Mouse (Mus musculus) myocyte (in vitro differentiated cells): ENCODE data around the gene Camk2n1. TPM values are rescaled to one million over a fixed set of nuclear protein-coding genes. Genes with fewer than 3 reads are reported as not detected.
A peak's percentile ranks its signal among the peaks of the same experiment; 100 is the strongest.

Experiments
- H3K27me3 ChIP-seq: one replicate; pipeline ENCODE4 v1.6.1; 2011; ENCODE audit not compliant: control insufficient read depth, insufficient read depth, insufficient read length
- H3K36me3 ChIP-seq: one replicate; pipeline ENCODE4 v1.6.1; 2011; ENCODE audit not compliant: control insufficient read depth, insufficient read depth
- H3K4me2 ChIP-seq: one replicate; pipeline ENCODE4 v1.6.1; 2011; ENCODE audit warnings: low read depth, control low read depth
- H3K4me3 ChIP-seq: one replicate; pipeline ENCODE4 v1.5.1; 2011; ENCODE audit warnings: mild to moderate bottlenecking, control low read depth, moderate library complexity
- H3K79me2 ChIP-seq: one replicate; pipeline ENCODE4 v1.6.1; 2011; ENCODE audit not compliant: control insufficient read depth, insufficient read depth
- H3ac ChIP-seq: one replicate; pipeline ENCODE4 v1.6.1; 2011; ENCODE audit not compliant: control insufficient read depth, insufficient read length
- CEBPB ChIP-seq: IDR thresholded peaks from 2 replicates; pipeline ENCODE4 v1.6.1; 2011; ENCODE audit warnings: mild to moderate bottlenecking, moderate library complexity; ENCODE audit not compliant: poor library complexity, insufficient read depth, severe bottlenecking
- E2F4 ChIP-seq: IDR thresholded peaks from one replicate; pipeline ENCODE4 v1.6.1; 2011; ENCODE audit warnings: mild to moderate bottlenecking, control low read depth, moderate library complexity; ENCODE audit not compliant: insufficient read depth
- MAX ChIP-seq: IDR thresholded peaks from one replicate; pipeline ENCODE4 v1.6.1; 2011; ENCODE audit warnings: low read depth, mild to moderate bottlenecking, control low read depth
- MYOD1 ChIP-seq, 3 experiments: IDR thresholded peaks; one replicate each; pipeline ENCODE4 v1.6.1; 2011; ENCODE audit warnings: control low read depth in 2 of 3, low read depth in 2 of 3, mild to moderate bottlenecking in 2 of 3, moderate library complexity in 1 of 3; ENCODE audit not compliant: insufficient read length in 2 of 3, control insufficient read depth in 1 of 3
- MYOG ChIP-seq, 3 experiments: IDR thresholded peaks; one replicate each; pipeline ENCODE4 v1.6.1; 2011; ENCODE audit warnings: control low read depth in 2 of 3, low read depth in 2 of 3, mild to moderate bottlenecking in 2 of 3; ENCODE audit not compliant: insufficient read length in 2 of 3, control insufficient read depth in 1 of 3, insufficient read depth in 1 of 3
- POLR2A ChIP-seq: IDR thresholded peaks from one replicate; pipeline ENCODE4 v1.6.1; 2011; ENCODE audit warnings: low read depth, mild to moderate bottlenecking, control low read depth, moderate library complexity; ENCODE audit not compliant: insufficient read length
- POLR2AphosphoS2 ChIP-seq: IDR thresholded peaks from one replicate; pipeline ENCODE4 v1.6.1; 2011; ENCODE audit warnings: low read depth, control low read depth; ENCODE audit not compliant: insufficient read length
- REST ChIP-seq: IDR thresholded peaks from one replicate; pipeline ENCODE4 v1.6.1; 2011; ENCODE audit warnings: mild to moderate bottlenecking, control low read depth, moderate library complexity; ENCODE audit not compliant: insufficient read depth, insufficient read length
- SRF ChIP-seq: IDR thresholded peaks from one replicate; pipeline ENCODE4 v1.6.1; 2011; ENCODE audit warnings: low read depth; ENCODE audit not compliant: control insufficient read depth, insufficient read length
- TCF12 ChIP-seq: IDR thresholded peaks from one replicate; pipeline ENCODE4 v1.6.1; 2011; ENCODE audit warnings: mild to moderate bottlenecking, control low read depth; ENCODE audit not compliant: poor library complexity, insufficient read depth, severe bottlenecking
- TCF3 ChIP-seq: IDR thresholded peaks from one replicate; pipeline ENCODE4 v1.6.1; 2011; ENCODE audit warnings: low read depth, control low read depth; ENCODE audit not compliant: insufficient read length
- USF1 ChIP-seq: IDR thresholded peaks from one replicate; pipeline ENCODE4 v1.6.1; 2011; ENCODE audit warnings: low read depth, mild to moderate bottlenecking, control low read depth, moderate library complexity
- polyA plus RNA-seq: library from polyadenylated mRNA; unstranded; fragments of >200 nt; fragmentation: generic; extraction: Trizol; gene quantifications from one replicate; pipeline ENCODE4 v1.2.1, GENCODE M21; 2012; ENCODE audit warnings: missing spikeins

Camk2n1 gene
- polyA plus RNA-seq, 1 experiment, result 0.48 TPM

DNA sequence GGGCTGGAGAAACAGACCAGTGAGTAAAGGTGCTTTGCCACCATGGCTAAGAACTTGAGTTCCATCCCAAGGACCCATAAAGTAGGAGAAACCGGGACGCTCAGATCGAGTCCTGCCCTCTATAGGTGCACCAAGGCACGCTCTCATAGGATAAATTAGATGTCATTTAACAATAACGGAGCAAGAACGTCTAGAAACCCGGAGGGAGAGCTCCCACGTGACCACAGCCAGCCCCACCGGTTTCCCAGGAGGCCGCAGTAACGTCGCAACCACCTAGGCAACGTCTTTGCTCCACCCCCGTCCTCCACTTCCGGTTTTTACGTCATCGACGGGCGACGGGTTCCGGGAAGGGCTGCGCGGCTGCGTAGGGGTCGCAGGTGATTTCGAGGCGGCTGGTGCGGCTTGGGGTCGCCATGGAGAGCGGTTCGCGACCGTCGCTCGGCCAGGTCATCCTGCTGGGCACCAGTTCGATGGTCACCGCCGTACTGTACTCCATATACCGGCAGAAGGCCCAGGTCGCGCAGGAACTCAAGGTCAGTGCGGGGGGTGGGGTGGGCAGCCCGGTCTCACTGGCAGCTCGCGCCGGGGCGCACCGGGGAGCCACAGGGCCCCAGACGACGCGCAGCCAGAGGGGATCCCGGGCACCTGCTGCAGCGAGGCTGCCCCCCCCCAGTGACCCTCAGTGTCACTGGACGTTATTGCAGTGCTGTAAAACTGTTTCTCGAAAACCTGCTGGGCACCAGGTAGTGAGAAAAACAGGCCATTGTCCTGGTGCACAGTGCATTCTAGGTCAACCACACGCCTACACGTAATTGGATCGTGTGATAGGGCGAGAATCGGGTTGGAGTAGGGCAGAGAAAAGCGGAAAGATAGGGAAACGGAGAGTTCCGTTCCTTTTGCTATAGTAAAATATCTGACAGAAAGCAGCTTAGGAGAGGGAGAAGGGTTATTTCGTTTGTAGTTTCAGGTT, 19.5 kb upstream of the Camk2n1 start, which contains the start of gene Mul1:
Gene Mul1, plus strand, starts transcription at position 325 of the 970 bp plus-strand sequence.
- H3K4me2 ChIP-seq, result peak within 1 kb of the TSS; percentile 98
- no peaks in the 10 kb centered on the region for H3K27me3 ChIP-seq
- TF ChIP-seq MYOG (IDR thresholded peaks at IDR 0.05; ENCODE audit: control insufficient read depth in 1 of 3, insufficient read depth in 1 of 3, insufficient read length in 2 of 3, low read depth in 2 of 3), result peak in 2 of 3 experiments; percentile 8 to 35
- TF ChIP-seq USF1, result peak; percentile 91
- TF ChIP-seq SRF, result peak; percentile 59
- peak; percentile 94 for TF ChIP-seq POLR2AphosphoS2
- TF ChIP-seq TCF3, result no peak
- peak; percentile 86 for TF ChIP-seq POLR2A
- TF ChIP-seq CEBPB, result no peak
- peak in 2 of 3 experiments; percentile 9 to 33 for TF ChIP-seq MYOD1 (IDR thresholded peaks at IDR 0.05; ENCODE audit: control insufficient read depth in 1 of 3, insufficient read length in 2 of 3, low read depth in 2 of 3)
- H3ac ChIP-seq, result peak within 1 kb of the TSS; percentile 20
- peaks cover 17% of the 10 kb centered on the region for H3K79me2 ChIP-seq
- no peaks in the 10 kb centered on the region for H3K36me3 ChIP-seq
- H3K4me3 ChIP-seq, result peak within 1 kb of the TSS; percentile 72

DNA sequence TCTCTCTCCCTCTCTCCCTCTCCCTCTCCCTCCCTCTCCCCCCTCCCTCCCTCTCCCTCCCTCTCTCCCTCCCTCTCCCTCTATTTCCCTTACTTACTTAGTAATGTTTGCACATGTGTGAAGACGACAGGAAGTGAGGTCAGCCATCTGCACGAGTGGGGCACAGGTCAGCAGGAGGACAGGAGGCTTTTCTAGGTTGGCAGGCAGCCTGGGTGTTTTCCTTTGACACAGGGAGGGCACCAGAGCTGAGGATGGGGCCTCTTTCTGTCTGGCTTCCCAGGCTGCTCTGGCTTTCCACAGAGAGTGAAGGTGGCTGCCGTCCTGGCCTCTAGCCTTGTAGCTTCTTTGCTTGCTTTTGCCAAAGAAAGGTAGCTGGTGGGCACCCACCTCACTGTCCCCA, 14.1 kb upstream of the Camk2n1 start:
- Histone ChIP-seq H3K36me3 (no peaks in the 10 kb centered on the region), H3K4me3 (no peak overlapping the region), H3K79me2 (peaks cover 13% of the 10 kb centered on the region)

DNA sequence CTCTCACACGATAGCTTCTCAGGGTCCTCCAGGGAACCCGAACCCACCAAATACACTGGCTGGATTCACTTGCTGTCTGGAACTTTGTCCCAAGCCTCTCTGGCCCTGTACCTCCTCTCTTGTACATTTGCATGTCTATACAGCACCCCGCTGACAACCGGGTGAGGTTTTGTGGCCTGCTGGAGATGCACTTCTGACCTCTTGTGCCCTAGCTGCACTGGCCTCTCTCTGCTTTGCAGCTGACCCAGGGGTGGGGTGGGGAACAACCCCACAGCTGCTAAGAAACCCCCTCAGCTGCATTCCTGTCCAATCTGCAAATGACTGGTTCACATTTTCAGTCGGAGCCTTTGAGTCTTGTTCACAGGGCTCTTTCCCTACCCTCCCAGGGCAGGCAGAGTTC, 9.2 kb upstream of the Camk2n1 start:
- Histone ChIP-seq H3K36me3 (no peaks in the 10 kb centered on the region), H3ac (no peak overlapping the region), H3K4me2 (no peak overlapping the region), H3K27me3 (no peaks in the 10 kb centered on the region), H3K79me2 (no peaks in the 10 kb centered on the region), H3K4me3 (no peak overlapping the region)
- no peak for TF ChIP-seq MYOD1 (IDR thresholded peaks at IDR 0.05; ENCODE audit: control insufficient read depth in 1 of 3, insufficient read length in 2 of 3, low read depth in 2 of 3)
- no peak for TF ChIP-seq SRF
- TF ChIP-seq TCF3, result no peak
- no peak for TF ChIP-seq CEBPB
- TF ChIP-seq POLR2AphosphoS2, result no peak
- no peak for TF ChIP-seq TCF12
- no peak for TF ChIP-seq MAX

More for the DNA sequence above, 14.1 kb upstream of the Camk2n1 start:
- Histone ChIP-seq H3K4me2 (no peak overlapping the region), H3ac (no peak overlapping the region), H3K27me3 (no peaks in the 10 kb centered on the region)
- TF ChIP-seq E2F4 (no peak), USF1 (no peak), MYOD1 (IDR thresholded peaks at IDR 0.05; ENCODE audit: control insufficient read depth in 1 of 3, insufficient read length in 2 of 3, low read depth in 2 of 3) (no peak), REST (no peak), TCF3 (no peak), TCF12 (no peak), SRF (no peak), POLR2A (no peak), MYOG (IDR thresholded peaks at IDR 0.05; ENCODE audit: control insufficient read depth in 1 of 3, insufficient read depth in 1 of 3, insufficient read length in 2 of 3, low read depth in 2 of 3) (no peak), CEBPB (no peak), MAX (no peak), POLR2AphosphoS2 (no peak)

DNA sequence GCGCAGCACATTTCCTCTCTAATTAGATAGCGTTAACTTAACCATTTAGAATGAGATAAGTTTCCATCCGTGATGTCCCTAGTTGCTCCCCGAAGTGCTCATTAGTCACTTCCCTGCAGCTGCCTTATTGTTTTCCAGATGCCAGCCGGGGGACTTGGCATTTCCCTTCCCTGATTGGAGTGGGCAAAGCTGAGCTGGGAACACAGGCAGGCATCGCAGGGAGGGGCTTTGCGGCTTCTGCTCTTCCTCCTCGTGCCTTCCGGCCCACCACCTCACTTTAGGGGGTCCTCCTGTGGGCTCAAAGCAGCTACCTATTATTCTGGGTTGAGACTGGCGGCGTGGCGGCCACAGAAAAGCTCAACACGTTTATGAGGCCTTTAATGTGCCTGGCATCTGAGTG, 7.1 kb upstream of the Camk2n1 start:
- no peaks in the 10 kb centered on the region for H3K36me3 ChIP-seq
- no peaks in the 10 kb centered on the region for H3K27me3 ChIP-seq
- peak overlapping the region; percentile 9 for H3K4me2 ChIP-seq
- no peak for TF ChIP-seq TCF12
- no peak for TF ChIP-seq CEBPB
- TF ChIP-seq REST, result no peak
- no peak for TF ChIP-seq E2F4
- TF ChIP-seq SRF, result no peak
- no peak for TF ChIP-seq MYOG (IDR thresholded peaks at IDR 0.05; ENCODE audit: control insufficient read depth in 1 of 3, insufficient read depth in 1 of 3, insufficient read length in 2 of 3, low read depth in 2 of 3)
- no peak for TF ChIP-seq MAX
- no peak for TF ChIP-seq POLR2AphosphoS2
- TF ChIP-seq USF1, result no peak
- no peak for TF ChIP-seq POLR2A
- no peak for TF ChIP-seq TCF3
- no peak for TF ChIP-seq MYOD1 (IDR thresholded peaks at IDR 0.05; ENCODE audit: control insufficient read depth in 1 of 3, insufficient read length in 2 of 3, low read depth in 2 of 3)
- no peak overlapping the region for H3ac ChIP-seq
- H3K4me3 ChIP-seq, result no peak overlapping the region
- no peaks in the 10 kb centered on the region for H3K79me2 ChIP-seq

DNA sequence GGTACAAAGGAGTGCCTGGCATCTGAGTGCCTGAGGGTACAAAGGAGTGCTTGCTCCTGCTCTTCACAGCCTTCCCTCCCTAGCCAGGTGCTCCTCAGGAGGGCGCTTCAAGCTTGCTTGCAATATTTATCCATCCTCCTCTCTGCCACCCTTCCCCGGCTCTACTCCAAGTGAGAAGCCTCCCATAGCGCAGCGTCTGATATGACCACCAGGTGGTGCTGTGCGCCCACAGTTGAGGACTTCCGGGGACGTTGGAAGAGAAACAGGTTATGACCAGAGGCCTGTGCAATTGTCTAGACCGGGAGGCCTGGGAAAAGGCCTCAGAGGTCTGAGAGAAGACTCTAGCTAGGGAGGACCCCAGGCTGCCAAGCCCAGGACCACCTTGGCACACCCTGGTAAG, 6.7 kb upstream of the Camk2n1 start:
- Histone ChIP-seq H3K4me2 (peak overlapping the region; percentile 9), H3K36me3 (no peaks in the 10 kb centered on the region), H3ac (no peak overlapping the region), H3K4me3 (no peak overlapping the region), H3K79me2 (no peaks in the 10 kb centered on the region), H3K27me3 (no peaks in the 10 kb centered on the region)
- TF ChIP-seq REST (no peak), TCF12 (no peak), SRF (no peak), CEBPB (no peak), E2F4 (no peak), POLR2A (no peak)
